Mouse (Mus musculus) testis, adult 2 months (tissue): ENCODE measurements around the gene Zfp46. TPM values are rescaled to one million over a fixed set of nuclear protein-coding genes. Genes with fewer than 3 reads are reported as not detected.

ENCODE experiments used
- H3K27ac ChIP-seq: fragments of 200-500 bp; 2 replicates; pipeline ENCODE4 v1.5.1; 2012; ENCODE audit warnings: low read depth, low read length; ENCODE audit not compliant: control insufficient read depth, insufficient read depth
- H3K27me3 ChIP-seq: fragments of 200-500 bp; 2 replicates; pipeline ENCODE4 v1.6.1; 2012; ENCODE audit warnings: mild to moderate bottlenecking, low read length, moderate library complexity; ENCODE audit not compliant: control insufficient read depth, insufficient read depth
- H3K36me3 ChIP-seq: fragments of 200-500 bp; 2 replicates; pipeline ENCODE4 v1.6.1; 2012; ENCODE audit warnings: mild to moderate bottlenecking, low read length; ENCODE audit not compliant: control insufficient read depth, insufficient read depth
- H3K4me1 ChIP-seq: fragments of 200-500 bp; 2 replicates; pipeline ENCODE4 v1.6.1; 2012; ENCODE audit warnings: low read length; ENCODE audit not compliant: control insufficient read depth, insufficient read depth
- H3K4me3 ChIP-seq: fragments of 200-500 bp; 2 replicates; pipeline ENCODE4 v1.5.1; 2012; ENCODE audit warnings: low read depth, mild to moderate bottlenecking, low read length, moderate library complexity, mixed read lengths; ENCODE audit not compliant: control insufficient read depth
- CTCF ChIP-seq: fragments of 200-500 bp; IDR thresholded peaks from 2 replicates; pipeline ENCODE4 v1.5.1; 2012; ENCODE audit warnings: low read depth, mild to moderate bottlenecking, inconsistent platforms, low read length, moderate library complexity; ENCODE audit not compliant: control insufficient read depth, insufficient read depth, insufficient replicate concordance
- POLR2A ChIP-seq: fragments of 200-500 bp; IDR thresholded peaks from 2 replicates; pipeline ENCODE4 v1.6.1; 2012; ENCODE audit warnings: low read depth, mild to moderate bottlenecking, inconsistent platforms, low read length, moderate library complexity; ENCODE audit not compliant: control insufficient read depth
- polyA plus RNA-seq: library from polyadenylated mRNA; depleted of rRNA; stranded (reverse); fragments of >200 nt; gene quantifications from 2 replicates; pipeline ENCODE4 v1.2.3, GENCODE M21; 2012

The Zfp46 gene
- polyA plus RNA-seq, 1 experiment, result 5.4 TPM

DNA sequence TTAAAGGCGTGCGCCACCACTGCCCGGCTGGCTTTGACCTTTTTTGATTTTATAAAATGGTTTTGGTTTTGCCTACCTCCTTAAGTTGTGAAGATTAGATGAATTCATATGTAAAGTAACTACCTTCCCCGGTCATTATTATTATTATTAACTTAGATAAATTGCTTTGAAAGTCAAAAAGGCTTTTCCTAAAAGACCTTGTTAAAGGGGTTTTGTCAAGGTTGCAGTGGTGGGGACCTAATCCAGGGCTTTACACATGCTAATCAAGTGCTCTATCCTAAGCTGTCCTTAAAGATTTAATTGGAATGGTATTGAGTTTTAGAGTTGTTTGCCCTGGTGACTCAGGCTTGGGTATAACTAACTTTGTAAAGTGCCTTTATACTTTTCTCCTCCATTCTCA, 33.2 kb downstream of the Zfp46 start:
- Histone ChIP-seq H3K4me1 (no peaks in the 10 kb centered on the region; the same call in 1 of the 2 replicates), H3K36me3 (no peaks in the 10 kb centered on the region; the same call in 1 of the 2 replicates), H3K27me3 (no peaks in the 10 kb centered on the region), H3K4me3 (no peak overlapping the region), H3K27ac (no peak overlapping the region)
- TF ChIP-seq POLR2A (no peak), CTCF (no peak)

DNA sequence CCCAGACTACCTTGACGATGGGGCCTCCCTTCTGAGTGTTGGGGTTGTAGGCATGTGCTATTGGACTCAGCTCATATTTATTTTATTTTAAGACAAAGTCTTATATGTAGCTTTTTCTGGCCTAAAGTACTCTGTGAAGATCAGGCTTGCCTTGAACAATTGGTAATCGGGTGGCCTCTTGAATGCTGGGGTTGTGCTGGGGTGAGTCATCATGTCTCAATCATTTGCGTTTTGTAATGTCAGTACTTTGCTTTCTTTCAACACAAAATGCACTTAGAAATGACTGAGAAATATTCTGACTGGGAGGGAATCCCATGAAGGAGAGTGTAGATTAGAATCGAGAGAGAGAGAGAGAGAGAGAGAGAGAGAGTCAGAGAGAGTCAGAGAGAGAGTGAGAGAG, 35.5 kb downstream of the Zfp46 start:
- no peaks in the 10 kb centered on the region; the same call in none of the 2 replicates for H3K36me3 ChIP-seq
- H3K27ac ChIP-seq, result no peak overlapping the region; the same call in 1 of the 2 replicates
- TF ChIP-seq CTCF, result no peak
- TF ChIP-seq POLR2A, result no peak
- no peaks in the 10 kb centered on the region for H3K4me1 ChIP-seq
- H3K4me3 ChIP-seq, result no peak overlapping the region
- no peaks in the 10 kb centered on the region for H3K27me3 ChIP-seq

DNA sequence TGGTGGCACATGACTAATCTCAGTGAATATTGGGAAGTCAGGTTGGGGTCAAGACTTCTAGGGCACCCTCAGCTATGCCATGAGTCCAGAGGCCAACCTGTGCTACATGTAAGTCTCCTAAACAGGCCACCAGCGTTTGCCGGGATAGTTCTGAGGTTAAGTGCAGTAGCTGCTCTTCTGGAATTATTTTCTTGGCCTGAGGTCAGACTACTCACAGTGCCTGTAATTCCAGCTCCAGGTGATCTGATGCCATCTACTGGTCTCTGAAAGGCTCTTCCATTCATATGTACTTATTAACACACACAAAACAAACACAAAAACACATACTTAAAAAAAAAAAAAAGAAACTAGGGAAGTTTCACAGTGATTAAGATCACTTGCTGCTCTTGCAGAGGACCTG, 39.7 kb downstream of the Zfp46 start:
- Histone ChIP-seq H3K36me3 (no peaks in the 10 kb centered on the region; the same call in none of the 2 replicates), H3K4me3 (no peak overlapping the region), H3K4me1 (no peaks in the 10 kb centered on the region), H3K27me3 (no peaks in the 10 kb centered on the region), H3K27ac (no peak overlapping the region)
- no peak for TF ChIP-seq CTCF
- TF ChIP-seq POLR2A, result no peak

DNA sequence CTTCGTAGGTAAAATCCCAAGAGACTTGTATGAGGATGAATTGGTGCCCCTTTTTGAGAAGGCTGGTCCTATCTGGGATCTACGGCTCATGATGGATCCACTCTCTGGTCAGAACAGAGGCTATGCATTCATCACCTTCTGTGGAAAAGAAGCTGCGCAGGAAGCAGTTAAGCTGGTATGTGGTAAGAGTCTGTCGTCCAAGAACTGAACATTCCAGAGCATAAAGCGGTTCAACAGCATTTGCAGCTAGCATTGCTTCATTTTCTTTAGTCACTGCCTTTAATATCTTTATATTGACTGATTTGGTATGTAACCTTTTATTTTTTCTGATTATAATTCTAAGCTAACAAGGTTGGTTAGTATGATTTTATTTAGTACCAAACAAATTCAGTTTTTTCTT, 42.8 kb downstream of the Zfp46 start:
- Histone ChIP-seq H3K36me3 (no peaks in the 10 kb centered on the region; the same call in 1 of the 2 replicates), H3K27ac (no peak overlapping the region)

DNA sequence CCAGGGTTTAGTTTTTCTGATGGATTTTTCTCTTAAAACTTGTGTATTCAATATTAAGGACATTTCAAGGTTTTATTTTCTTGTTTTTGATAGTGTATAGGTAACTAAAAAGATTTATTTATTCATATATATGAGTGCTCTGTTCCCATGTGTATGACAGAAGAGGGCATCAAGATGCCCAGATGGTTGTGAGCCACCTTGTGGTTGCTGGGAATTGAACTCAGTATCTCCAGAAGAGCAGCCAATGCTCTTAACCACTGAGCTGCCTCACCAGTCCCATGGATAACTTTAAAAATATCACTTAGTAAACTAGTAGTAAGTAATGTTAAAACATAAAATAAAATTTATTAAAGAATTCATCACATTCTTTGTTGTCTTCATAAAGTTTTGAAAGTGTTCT, 43.6 kb downstream of the Zfp46 start:
- TF ChIP-seq POLR2A (no peak), CTCF (no peak)
- Histone ChIP-seq H3K27ac (no peak overlapping the region), H3K4me1 (no peaks in the 10 kb centered on the region), H3K27me3 (no peaks in the 10 kb centered on the region), H3K4me3 (no peak overlapping the region), H3K36me3 (no peaks in the 10 kb centered on the region; the same call in 1 of the 2 replicates)

More for the DNA sequence above, 42.8 kb downstream of the Zfp46 start:
- no peaks in the 10 kb centered on the region for H3K27me3 ChIP-seq
- H3K4me3 ChIP-seq, result no peak overlapping the region
- H3K4me1 ChIP-seq, result no peaks in the 10 kb centered on the region
- no peak for TF ChIP-seq POLR2A
- no peak for TF ChIP-seq CTCF

DNA sequence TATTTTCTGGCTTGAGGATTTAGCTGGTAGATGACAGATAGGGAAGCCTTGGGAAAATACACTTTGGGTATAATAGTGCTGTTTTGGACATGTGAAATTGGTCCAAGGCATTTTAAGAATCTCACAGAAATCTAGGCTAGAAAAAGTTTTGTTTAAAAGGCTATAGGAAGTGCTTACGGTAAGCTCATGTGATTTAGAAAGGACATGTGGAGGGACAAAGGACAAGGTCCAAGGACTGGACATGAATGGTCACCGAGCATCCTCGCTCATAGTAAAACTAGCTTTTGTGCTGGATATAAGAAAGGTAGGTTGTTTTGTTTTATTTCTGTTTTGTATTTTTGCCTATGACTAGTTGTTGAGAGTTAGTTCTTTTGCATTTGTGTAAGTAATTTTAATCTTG, 47.2 kb downstream of the Zfp46 start:
- H3K27me3 ChIP-seq, result no peaks in the 10 kb centered on the region
- H3K4me1 ChIP-seq, result no peaks in the 10 kb centered on the region
- no peak overlapping the region for H3K27ac ChIP-seq
- no peak for TF ChIP-seq CTCF
- no peak for TF ChIP-seq POLR2A
- no peak overlapping the region for H3K4me3 ChIP-seq
- peaks cover 2% of the 10 kb centered on the region for H3K36me3 ChIP-seq

DNA sequence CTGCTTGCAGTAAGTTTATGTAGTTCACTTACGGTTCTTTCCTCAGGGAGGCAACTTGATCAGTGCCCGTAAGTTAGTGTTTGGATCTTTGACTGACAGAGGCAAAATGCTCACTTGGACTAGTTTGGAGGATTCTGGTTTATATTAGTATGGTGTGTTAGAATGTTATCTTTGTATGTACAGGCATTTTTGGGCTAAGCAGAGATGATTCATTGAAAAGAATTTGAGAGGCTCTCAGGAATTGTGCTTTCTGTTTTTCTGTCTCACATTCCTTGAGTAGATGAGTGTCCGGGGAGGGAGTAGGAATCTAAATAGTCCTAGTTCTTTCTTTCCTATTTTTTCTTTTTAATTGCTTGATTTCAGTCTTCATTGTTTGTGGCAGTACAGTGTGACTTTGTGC, 48.7 kb downstream of the Zfp46 start:
- Histone ChIP-seq H3K4me3 (no peak overlapping the region), H3K4me1 (no peaks in the 10 kb centered on the region), H3K36me3 (peaks cover 2% of the 10 kb centered on the region), H3K27ac (no peak overlapping the region), H3K27me3 (no peaks in the 10 kb centered on the region)
- no peak for TF ChIP-seq CTCF
- no peak for TF ChIP-seq POLR2A

DNA sequence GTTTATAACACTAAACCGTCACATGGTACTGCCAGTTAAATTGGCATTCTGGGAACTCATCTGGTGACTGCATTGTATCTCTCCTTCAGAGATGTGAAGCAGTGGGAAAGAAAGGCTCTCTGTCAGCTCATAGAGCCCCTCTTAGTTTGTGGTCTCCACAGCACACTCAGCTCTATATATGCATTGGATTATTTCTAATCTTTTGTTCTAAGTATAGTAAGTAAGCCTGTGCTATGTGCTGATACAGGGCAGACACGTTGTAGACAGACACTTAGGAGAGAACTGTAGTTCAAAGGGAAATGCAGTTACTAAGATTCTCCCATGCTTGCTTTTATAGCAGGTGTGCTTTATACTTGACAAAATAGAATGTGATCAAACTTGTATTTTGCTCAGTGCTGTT, 50.6 kb downstream of the Zfp46 start:
- Histone ChIP-seq H3K36me3 (peaks cover 2% of the 10 kb centered on the region), H3K4me3 (no peak overlapping the region), H3K27me3 (no peaks in the 10 kb centered on the region), H3K27ac (no peak overlapping the region), H3K4me1 (no peaks in the 10 kb centered on the region)
- TF ChIP-seq CTCF (no peak), POLR2A (no peak)
